Mouse (Mus musculus) macrophage (primary cell): ENCODE data around the gene Bcl2l15. TPM values are rescaled to one million over a fixed set of nuclear protein-coding genes. Genes with fewer than 3 reads are reported as not detected.
A peak's percentile ranks its signal among the peaks of the same experiment; 100 is the strongest.

Experiments used
- H3K27ac ChIP-seq: fragments of 350-480 bp; formaldehyde crosslinking; 2 replicates; pipeline ENCODE4 v1.9.0; 2021
- H3K36me3 ChIP-seq: fragments of 350-480 bp; formaldehyde crosslinking; 2 replicates; pipeline ENCODE4 v1.9.0; 2021; ENCODE audit errors: inconsistent target
- H3K4me3 ChIP-seq: fragments of 350-480 bp; formaldehyde crosslinking; 2 replicates; pipeline ENCODE4 v1.9.0; 2021; ENCODE audit errors: inconsistent target
- H3K79me2 ChIP-seq: fragments of 350-480 bp; formaldehyde crosslinking; 2 replicates; pipeline ENCODE4 v1.9.0; 2021; ENCODE audit errors: inconsistent target
- whole genome bisulfite sequencing: methylation state at CpG from one replicate; pipeline ENCODE4 v1.1.7; 2026; ENCODE audit warnings: inconsistent platforms; ENCODE audit not compliant: missing documents; 5-methylcytosine and 5-hydroxymethylcytosine counted together
- polyA plus RNA-seq: library from polyadenylated mRNA; stranded (reverse); fragments of 250-400 nt; gene quantifications from 3 replicates; pipeline ENCODE4 v1.2.4, GENCODE M21; 2018; ENCODE audit warnings: inconsistent platforms

Bcl2l15 gene
- polyA plus RNA-seq, 1 experiment from 2014 or later = not detected

GRCm38 (mm10) chr3:103850644-103851363 lies 18.4 kb downstream of the Bcl2l15 start:
- H3K79me2 ChIP-seq = no peaks in the 10 kb centered on the region
- 70% methylated on average over 9 of the region's 9 CpGs for WGBS
- H3K27ac ChIP-seq = no peak overlapping the region
- no peaks in the 10 kb centered on the region for H3K36me3 ChIP-seq
- no peak overlapping the region for H3K4me3 ChIP-seq

GRCm38 (mm10) chr3:103851481-103851880 lies 19.1 kb downstream of the Bcl2l15 start:
- Histone ChIP-seq H3K36me3 (no peaks in the 10 kb centered on the region), H3K27ac (no peak overlapping the region), H3K79me2 (no peaks in the 10 kb centered on the region), H3K4me3 (no peak overlapping the region)
- WGBS = 93% methylated on average over 6 of the region's 6 CpGs

GRCm38 (mm10) chr3:103851882-103852281 lies 19.5 kb downstream of the Bcl2l15 start:
- Histone ChIP-seq H3K4me3 (no peak overlapping the region), H3K79me2 (no peaks in the 10 kb centered on the region), H3K27ac (no peak overlapping the region), H3K36me3 (no peaks in the 10 kb centered on the region)
- WGBS = 90% methylated on average over 8 of the region's 8 CpGs

DNA sequence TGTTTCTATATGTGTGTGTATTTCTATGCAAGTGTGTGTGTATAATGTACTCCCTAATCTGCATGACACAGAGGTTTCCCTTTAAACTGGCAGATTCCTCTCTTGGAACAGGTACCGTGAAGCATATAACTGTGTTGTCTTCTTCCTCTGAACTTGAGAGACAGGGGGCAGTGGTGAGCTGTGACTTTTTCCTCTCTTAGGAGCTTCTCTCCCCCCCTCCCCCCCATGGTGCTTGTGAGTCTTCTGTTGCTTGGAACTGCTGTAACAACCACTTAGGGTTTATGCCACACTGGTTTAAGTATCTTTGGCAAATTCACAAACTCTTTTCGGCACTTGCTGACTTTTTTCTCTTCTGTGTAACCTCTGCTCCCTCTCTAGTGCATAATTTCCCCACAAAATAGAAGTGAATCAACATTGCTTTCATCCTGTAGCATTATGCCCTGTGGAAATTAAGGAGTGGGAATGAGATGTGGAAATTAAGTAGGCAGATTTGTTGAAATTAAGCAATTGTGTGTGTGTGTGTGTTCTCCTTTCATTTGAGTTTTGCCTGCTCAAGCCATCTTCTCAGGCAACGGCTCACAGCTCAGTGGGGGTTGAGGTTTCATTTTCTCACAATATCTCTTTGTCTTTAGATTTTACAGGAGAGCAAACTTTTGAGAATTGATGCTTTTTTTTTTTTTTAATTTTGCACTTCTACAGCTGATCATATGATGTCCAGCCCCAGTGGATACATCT lies 20.3 kb downstream of the Bcl2l15 start:
- Histone ChIP-seq H3K4me3 (no peak overlapping the region), H3K79me2 (no peaks in the 10 kb centered on the region), H3K36me3 (no peaks in the 10 kb centered on the region), H3K27ac (peak overlapping the region; percentile 35)
- 30% methylated on average over 3 of the region's 3 CpGs for WGBS

DNA sequence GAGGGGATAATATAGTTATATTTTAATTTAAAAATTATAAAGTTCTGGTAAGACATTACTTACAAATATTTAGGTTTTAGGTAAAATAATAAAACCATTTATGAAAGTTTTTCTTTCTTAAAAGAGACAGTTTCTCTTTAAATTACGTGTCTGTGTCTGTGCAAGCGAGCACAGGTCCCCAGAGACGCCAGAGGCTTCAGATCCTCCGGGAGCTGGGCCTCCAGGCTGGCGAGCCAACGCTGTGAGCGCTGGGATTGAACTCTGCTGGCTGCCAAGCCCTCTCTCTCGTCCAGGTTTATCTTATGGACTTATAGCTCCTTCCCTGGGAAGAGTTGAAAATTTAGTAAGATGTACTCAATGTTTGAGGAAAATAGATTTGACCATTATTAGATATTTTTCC lies 21.4 kb downstream of the Bcl2l15 start:
- no peaks in the 10 kb centered on the region for H3K36me3 ChIP-seq
- H3K27ac ChIP-seq = no peak overlapping the region
- 96% methylated on average over 8 of the region's 8 CpGs for WGBS
- no peak overlapping the region for H3K4me3 ChIP-seq
- no peaks in the 10 kb centered on the region for H3K79me2 ChIP-seq

DNA sequence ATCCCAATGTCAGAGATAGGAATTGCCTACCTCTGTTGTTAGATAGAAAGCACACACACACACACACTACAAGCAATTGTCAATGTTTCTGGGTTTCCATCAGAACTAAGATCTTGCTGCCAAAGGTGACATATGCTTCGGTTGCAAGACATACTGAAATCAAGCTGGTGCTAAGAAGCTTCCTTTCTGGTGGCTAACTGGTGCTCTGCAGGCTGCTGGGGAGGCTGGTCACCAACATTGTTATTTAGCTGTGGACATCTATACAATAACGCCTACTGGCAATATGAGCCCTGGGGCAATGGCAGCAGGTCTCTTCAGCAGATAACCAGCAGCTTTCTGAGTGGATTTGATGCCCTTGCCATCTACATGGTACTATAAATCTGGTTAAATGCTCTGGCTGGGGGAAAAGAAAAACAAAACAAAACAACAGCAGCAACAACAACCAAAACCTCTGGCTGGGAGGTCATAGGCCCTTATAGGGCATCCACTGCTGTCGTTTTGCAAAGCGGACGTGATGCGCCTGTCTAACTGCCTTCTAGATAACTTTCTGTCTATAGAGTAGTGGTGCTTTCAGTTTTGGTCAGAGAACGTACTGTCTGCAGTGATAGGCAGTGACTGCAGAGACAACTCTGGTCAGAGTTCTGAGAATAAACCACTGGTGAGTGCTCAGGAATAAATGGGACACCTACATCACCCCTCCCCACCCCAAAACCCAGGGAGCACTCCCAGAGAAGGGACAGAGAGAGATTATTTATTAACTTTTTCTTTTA lies 24.8 kb downstream of the Bcl2l15 start:
- peak overlapping the region; percentile 98 for H3K27ac ChIP-seq
- H3K79me2 ChIP-seq = peaks cover 20% of the 10 kb centered on the region
- WGBS = 58% methylated on average over 7 of the region's 7 CpGs
- no peaks in the 10 kb centered on the region for H3K36me3 ChIP-seq
- H3K4me3 ChIP-seq = no peak overlapping the region

- WGBS = 66% methylated on average over 6 of the region's 6 CpGs
- H3K36me3 ChIP-seq = no peaks in the 10 kb centered on the region
- H3K79me2 ChIP-seq = peaks cover 28% of the 10 kb centered on the region
- H3K4me3 ChIP-seq = no peak overlapping the region
- peak overlapping the region; percentile 98 for H3K27ac ChIP-seq
Measured at GRCm38 (mm10) chr3:103857977-103858563, 25.7 kb downstream of the Bcl2l15 start.

DNA sequence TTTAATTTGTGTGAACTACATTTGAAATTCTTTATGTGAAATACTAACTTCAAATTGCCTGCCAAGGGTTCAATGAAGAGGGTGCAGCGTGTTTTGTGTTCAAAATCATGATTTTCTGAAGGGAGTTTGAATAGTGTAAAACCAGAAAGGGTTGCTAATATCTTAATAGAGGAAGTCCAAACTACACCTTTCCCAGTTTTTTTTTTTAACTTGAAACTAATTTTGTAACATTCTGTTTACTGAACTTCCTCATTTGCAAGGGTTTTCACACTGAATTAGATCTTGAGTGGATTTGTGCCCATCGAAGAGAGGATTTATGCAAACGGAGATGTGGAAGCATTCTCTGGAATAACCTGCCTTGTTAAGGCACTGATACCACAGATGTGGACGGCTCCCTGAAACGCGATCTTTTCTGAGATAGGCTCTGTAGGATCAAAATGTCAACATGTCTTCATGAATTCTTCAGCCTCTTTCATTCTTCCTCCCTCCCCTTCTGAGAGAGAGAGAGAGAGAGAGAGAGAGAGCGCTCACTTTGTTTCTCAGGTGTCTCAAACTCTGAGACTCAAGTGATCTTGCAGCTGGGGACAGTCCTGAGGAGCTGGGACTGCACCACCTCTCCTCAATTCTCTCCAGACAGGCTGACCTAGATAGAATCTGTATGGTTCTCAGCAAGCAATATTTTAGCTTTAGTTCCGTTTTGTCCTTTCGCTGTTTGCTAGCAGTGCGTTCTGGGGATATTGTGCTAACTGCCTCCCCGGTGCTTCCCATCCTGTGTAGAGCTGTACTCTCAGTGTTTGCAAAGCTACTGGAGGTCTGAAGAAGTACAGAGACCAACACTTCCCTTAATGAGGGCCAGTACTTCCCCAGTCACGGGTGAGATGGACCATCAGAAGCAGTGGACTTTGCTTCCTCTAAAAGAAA lies 26.7 kb downstream of the Bcl2l15 start, which contains the start of gene Ptpn22:
TSS of gene Ptpn22 (plus strand) at position 915 of the 921 bp plus-strand sequence.
- Histone ChIP-seq H3K27ac (peak within 1 kb of the TSS; percentile 98), H3K36me3 (no peaks in the 10 kb centered on the region), H3K4me3 (peak within 1 kb of the TSS; percentile 59), H3K79me2 (peaks cover 39% of the 10 kb centered on the region)
- WGBS = under 1% methylated on average over 12 of the region's 12 CpGs

DNA sequence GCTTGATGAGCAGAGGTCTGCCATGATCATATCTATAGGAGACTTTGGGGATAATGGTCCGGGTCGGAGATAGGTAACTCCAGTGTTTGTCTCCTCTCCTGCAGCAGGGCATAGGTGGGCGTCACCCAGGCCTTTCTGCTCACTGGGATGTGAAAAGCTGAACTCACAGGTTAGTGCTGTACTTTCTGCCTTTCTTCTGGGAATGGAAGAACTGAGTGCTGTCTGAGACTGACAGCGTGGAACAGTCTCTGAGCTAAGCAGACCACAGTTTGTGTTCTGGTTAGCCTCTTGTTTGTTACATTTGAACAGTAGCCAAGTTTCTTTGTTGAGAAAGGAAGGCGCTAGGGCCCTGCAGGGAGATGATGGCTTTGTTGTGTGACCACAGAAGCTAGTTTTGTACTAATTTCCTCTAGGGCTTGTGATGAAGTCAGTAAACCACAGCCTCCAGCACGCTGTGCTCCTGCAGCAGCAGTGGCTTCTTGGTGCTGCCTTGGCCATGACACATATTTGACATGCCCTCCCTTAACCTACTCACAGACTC lies 27.5 kb downstream of the Bcl2l15 start:
- H3K27ac ChIP-seq = peak overlapping the region; percentile 98
- no peaks in the 10 kb centered on the region for H3K36me3 ChIP-seq
- peak overlapping the region; percentile 59 for H3K4me3 ChIP-seq
- 1% methylated on average over 6 of the region's 6 CpGs for WGBS
- peaks cover 47% of the 10 kb centered on the region for H3K79me2 ChIP-seq

DNA sequence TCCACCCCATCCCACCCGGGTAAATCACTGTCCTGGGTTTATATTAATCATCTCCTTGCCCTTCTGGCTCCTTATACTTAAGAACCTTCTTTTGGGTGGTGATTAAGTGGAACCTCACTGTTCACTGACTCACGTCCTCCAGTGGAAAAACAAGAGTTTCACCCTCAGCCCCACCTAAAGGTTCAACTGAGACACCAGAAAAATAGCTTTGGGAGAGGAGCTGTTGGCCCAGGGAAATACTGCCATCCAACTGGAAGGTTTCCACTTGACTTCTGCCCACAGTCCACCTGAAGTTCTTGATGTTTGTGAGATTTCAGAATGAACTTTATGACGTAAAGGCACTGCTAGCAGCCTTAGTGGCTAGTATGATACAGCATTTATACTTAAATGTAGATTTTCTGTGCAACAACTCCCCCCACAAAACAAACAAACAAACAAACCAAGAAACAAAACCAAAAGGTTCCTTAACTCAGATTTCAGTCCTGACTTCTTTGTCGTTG lies 30.4 kb downstream of the Bcl2l15 start:
- 80% methylated on average over 3 of the region's 4 CpGs for WGBS
- Histone ChIP-seq H3K27ac (0 out of 2 replicates have a peak overlapping the region, but pooled peaks have one; percentile 5), H3K4me3 (no peak overlapping the region), H3K36me3 (no peaks in the 10 kb centered on the region), H3K79me2 (peaks cover 73% of the 10 kb centered on the region)

DNA sequence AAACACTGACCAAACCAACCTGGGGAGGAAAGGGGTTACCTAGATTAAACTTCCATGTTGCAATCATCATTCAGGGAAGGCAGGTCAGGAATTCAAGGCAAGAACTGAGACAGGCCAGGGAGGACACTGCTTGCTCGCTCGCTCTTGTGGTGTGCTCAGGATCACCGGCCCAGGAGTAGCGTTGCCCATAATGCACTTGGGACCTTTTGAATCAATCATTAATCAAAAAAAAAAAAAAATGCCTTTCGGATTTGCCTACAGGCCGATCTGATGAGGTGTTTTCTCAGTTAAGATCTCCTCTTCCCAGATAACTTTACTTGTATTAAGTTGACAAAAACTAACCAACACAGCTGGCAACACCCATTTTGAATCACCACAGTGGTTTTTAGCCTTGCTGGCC lies 31.8 kb downstream of the Bcl2l15 start:
- Histone ChIP-seq H3K4me3 (no peak overlapping the region), H3K27ac (no peak overlapping the region), H3K36me3 (no peaks in the 10 kb centered on the region), H3K79me2 (peaks cover 88% of the 10 kb centered on the region)
- WGBS = 90% methylated on average over 6 of the region's 6 CpGs

DNA sequence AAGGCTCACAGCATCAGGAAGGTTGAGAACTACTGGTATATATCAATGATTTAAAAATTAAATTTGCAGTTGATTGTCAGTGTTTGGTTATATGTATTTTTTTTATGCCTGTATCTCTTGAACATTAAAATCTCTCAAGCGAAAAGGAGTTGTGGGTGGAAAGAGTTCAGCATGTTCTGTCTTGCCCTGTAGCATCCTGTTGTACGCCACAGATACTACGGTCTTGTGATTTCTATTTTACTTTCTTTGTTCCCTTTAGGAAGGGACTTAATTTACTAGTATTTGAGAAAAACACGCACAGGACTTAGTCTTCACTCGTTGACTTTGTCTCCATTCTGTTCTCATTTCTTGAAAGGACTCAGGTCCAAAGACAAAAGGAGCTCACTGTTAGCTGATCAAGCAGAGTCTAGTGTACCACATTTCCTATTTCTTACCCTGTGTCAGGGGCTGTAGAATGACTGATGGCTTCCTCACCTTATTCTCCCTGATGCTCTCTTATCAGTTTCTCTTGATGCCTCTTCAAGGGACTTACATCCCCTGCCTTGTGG lies 35.1 kb downstream of the Bcl2l15 start:
- H3K36me3 ChIP-seq = no peaks in the 10 kb centered on the region
- H3K27ac ChIP-seq = no peak overlapping the region
- WGBS = 89% methylated on average over 5 of the region's 5 CpGs
- peaks cover 93% of the 10 kb centered on the region for H3K79me2 ChIP-seq
- H3K4me3 ChIP-seq = no peak overlapping the region

- 90% methylated on average over 4 of the region's 4 CpGs for WGBS
- no peak overlapping the region for H3K27ac ChIP-seq
- H3K36me3 ChIP-seq = no peaks in the 10 kb centered on the region
Measured at GRCm38 (mm10) chr3:103868008-103868407, 35.6 kb downstream of the Bcl2l15 start.

More at GRCm38 (mm10) chr3:103868008-103868407, 35.6 kb downstream of the Bcl2l15 start:
- H3K79me2 ChIP-seq = peaks cover 90% of the 10 kb centered on the region
- no peak overlapping the region for H3K4me3 ChIP-seq
